Mouse (Mus musculus): Measurements from ENCODE around the gene Agps. TPM values are rescaled to one million over a fixed set of nuclear protein-coding genes. Genes with fewer than 3 reads are reported as not detected.

Gene Agps
- polyA plus RNA-seq, 2 experiments from 2014 or later = 17.2 to 20.0 TPM

DNA sequence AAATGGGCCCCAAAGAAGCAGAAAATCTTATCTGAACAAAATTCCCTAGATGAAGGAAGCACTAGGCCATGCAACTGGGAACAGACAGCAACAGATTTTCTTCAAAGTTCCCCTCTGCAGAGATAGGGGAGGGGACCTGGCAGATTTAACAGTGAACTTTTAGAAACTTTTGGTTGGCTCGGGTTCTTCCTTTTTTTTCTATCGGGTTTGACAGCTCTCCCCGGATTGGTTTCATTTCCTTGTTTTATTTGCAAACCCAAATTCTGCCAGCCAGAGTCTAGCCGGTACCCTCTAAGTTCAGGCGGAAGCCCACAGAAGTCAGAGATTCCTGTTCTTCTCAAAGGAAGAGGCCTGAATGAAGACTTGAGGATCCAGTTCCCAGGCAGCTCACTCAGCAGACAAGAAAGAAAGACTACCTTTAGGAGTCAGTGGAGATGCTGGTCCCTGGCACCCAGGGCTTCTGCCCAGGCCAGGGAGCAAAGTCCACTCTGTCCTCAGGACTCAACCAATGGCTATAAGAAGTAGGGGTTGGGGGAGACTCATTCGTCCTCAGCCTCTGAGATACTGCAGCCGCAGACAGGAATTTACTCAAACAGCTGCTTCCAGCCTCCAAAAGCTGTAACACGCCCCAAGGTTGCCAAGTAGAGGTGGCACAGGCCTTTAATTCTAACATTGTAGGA lies 2.9 kb upstream of the Agps start:
- no peak for ATAC-seq

DNA sequence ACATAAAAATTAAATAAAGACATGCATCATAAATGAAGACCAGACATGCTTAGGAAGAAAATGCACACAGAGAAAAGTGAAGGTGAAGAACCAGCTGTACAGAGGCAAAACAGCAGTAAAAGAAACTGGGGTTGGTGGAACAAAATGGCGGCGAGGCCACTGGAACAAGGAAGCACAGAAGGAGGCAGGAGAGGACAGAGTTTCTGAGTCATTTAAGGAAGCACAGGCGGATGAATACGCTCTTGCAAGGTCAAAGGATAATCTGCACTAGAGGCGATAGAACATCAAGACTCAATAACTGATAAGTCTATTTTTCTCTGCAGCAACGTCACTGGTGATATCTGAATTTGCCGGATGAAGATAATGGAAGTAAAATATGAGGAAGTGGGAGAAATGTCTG lies 1.7 kb upstream of the Agps start:
- ATAC-seq = no peak

DNA sequence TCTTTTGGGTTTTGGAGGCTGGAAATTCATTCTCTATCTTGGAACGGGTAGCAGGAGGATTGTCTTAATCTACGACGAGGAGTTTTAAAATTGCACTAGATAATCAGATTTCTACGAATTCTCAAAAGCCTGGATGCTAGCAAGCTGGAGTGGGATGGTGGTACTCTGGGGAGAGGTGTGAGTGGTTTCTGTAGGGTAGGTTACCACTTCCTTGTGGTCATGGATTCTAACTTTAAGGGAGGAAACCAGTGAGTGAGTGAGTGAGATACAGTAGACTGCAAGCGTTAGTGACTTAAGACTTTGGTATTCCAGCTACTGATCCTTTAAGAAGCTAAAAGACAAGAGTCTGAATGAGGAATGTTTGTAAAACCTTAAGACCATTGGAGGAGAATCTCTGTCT lies 804 bp downstream of the Agps start:
- ATAC-seq = peak; percentile 19

DNA sequence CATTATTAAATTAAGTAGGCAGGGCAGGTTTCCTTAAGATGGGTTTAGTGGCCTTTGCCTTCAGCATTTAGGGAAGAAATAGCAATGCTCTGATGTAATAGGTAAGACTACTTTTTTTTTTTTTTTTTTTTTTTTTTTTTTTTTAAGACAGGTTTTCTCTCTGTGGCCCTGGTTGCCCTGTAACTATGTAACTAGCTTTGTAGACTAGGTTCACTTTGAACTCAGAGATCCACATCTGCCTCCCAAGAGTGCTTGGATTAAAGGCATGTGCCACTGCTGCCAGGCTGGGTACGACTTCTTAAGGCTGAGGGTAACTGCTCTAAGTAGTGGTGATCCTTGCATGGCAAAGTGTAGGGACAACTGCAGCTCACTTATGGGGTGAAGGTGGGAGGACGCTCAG lies 2.5 kb downstream of the Agps start:
- ATAC-seq = no peak

GRCm38 (mm10) chr2:75842302-75842701 lies 10.3 kb downstream of the Agps start:
- no peak for ATAC-seq

DNA sequence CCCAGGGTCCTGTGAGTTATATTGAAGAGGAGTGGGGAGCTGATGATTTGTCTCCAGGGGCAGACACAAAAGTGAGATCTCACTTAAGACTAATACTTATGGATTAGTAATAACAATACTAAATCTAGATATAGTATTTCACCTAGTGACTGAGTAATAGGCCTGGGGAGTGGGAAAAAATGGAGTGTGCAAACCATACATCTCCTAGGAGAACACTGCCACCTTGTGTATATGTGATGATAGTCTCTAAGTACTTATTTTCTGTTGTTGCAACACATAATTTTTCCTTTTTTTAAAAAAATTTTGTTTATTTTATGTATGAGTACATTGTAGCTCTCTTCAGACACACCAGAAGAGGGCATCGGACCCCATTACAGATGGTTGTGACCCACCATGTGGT lies 15.7 kb downstream of the Agps start:
- ATAC-seq = peak; percentile 36

- no peak for ATAC-seq
These were observed 20.5 kb downstream of the Agps start for GRCm38 (mm10) chr2:75852483-75852882.

- ATAC-seq = no peak
These were observed 22.2 kb downstream of the Agps start for GRCm38 (mm10) chr2:75854136-75854535.

DNA sequence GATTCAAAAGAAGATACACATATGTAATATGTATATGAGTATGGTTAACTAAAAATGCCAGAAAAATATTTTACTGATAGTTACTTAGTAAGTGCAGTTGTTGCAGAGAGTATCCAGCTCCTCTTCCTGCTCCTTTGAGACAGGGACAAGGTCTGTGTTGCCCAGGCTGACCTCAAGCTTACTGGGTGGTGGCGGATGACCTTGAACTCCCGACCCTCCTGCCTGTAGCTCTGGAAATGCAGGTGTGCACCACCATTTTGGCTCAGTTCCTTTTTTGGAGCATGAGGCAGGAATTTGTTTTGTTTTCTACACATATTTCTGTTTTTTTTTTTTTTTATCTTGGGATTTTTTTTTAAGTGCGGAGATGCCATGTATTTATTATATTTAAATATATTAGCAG lies 29.1 kb downstream of the Agps start:
- no peak for ATAC-seq

DNA sequence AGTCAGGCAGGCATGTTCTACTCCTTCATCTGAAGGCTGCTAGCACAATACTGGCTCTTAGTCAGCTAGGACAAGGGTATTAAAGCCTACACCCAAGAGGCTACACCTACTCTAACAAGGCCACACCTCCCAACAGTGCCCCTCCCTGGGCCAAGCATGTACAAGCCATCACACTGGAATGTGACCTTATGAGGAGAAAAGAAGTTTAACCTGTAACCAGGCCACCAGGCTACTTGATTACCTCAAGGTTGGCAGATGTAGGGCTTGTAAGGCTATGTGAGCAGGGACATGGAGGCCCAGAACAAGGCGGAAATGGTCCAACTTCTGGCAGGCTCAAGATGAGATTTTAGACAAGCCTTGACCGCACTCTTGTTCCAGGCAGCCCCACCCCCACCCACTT lies 37.6 kb downstream of the Agps start:
- no peak for ATAC-seq

- no peak for ATAC-seq
These were observed 42.1 kb downstream of the Agps start for GRCm38 (mm10) chr2:75874008-75874559.

DNA sequence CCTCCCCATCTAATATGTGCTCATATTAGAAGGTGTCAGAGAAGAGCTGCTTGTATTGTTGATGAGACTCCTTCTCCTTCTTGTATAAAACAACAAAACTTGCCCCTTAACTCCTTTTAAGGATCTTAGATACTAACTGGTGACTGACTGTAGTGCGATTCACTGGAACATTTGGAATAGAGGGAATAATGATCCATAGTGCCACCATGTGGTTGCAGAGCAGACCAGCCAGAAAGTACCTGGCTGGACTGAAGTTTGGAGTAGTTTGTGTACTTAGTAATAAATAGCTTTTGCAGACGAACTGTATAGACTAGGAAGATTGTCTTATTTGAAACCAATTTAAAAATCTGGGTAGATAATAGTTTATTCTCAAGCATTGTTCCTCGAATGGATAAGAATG lies 47.8 kb downstream of the Agps start:
- ATAC-seq = no peak

GRCm38 (mm10) chr2:75883543-75883942 lies 51.6 kb downstream of the Agps start:
- ATAC-seq = peak; percentile 89

GRCm38 (mm10) chr2:75891981-75892380 lies 60.0 kb downstream of the Agps start:
- ATAC-seq = peak; percentile 89

- ATAC-seq = no peak
These were observed 63.7 kb downstream of the Agps start for GRCm38 (mm10) chr2:75895711-75896110.

- ATAC-seq = no peak
These were observed 68.3 kb downstream of the Agps start for GRCm38 (mm10) chr2:75900281-75900680.

DNA sequence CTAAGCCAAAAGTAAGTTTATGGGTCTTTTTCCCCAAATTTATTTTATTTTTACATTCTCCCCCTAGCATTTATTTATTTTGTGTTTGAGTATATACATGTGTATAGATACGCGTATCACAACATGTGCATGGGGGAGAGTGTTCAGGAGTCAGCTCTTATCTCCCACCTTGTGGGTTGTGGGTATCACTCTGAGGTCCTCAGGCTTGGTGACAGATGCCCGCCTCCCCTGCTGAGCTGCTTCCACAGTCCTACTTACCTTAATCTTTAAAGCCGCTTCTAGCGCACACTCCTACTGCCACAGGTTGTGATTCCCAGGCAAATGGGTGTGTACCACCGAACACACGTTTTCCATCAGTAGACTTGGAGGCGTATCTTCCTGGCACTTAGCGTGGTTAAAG lies 69.9 kb downstream of the Agps start:
- no peak for ATAC-seq

DNA sequence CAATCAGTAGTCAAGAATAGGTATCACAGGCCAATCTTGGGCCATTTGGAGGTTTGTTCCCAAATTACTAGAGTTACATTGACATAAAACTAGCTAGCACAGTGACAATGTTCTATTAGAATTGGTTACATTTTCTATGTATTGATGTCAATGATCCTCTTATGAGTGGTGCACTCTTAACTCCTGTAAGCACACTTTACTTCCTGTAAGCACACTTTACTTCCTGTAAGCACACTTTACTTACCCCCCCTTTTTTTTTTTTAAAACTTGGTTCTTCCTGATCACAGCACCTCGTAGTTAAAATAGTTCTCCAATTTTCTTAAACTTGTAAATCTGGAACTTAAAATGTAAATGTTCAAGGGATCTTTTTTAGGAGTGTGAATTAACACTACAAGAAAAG lies 75.2 kb downstream of the Agps start:
- peak; percentile 78 for ATAC-seq

DNA sequence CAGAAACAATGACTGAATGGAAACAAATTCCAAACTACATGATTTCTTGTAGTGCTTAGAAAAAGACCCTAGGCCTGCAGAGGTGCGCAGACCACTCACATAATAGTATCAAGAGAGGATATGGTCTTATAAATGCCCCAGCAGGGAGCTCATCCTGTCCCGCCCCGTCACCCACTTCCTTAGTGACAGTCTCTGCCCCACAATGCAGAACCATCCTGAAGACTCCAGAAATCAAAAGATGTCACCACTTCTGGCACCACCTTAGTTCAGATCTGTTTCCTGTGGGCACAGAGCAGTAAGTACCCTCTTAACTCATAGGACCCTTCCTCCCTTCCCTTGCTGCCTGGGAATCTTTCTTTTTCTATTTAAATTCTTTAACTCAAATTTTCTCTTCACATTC lies 83.1 kb downstream of the Agps start:
- ATAC-seq = peak; percentile 61

DNA sequence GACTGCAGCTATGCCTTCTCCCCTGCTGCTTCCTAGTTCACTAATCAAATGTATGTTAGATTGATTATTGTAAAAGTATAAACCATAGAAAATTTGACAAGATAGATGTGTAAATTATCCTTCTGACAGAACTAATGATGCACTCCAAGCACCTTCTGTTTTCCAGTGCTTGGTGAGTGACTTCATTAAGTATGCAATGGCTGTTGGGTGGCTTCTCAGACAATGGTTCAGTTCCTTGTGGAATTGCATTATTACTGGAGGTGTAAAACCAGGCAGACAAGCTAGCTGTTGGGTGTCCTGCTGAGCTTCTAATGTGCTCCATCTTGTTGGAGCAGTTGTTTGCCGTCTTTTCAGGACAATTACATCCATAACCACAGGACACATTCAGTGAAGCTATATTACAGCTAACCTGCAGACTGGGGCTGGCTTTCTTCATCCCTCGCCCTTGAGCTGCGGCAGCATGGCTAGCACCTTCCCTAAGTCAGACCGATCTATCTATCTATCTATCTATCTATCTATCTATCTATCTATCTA lies 91.9 kb downstream of the Agps start:
- no peak for ATAC-seq

DNA sequence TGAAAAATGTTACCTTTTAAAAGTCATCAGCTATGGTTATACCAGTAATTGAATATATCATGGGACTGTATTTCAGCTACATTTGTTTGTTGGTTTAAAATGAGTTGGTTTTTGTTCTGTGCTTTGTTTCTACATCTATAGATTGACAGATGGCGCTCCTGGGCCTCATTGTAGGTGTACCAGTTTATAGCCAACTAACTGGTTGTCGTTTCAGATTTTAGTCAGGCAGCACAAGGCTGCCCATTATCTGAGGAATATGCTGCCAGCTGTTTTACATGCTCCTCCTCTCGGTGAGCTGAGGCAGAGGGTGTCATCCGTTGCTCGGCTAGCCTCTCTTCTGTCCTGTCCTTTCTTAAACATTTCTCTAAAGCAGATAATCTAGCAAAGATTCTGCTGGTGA lies 94.1 kb downstream of the Agps start:
- no peak for ATAC-seq

GRCm38 (mm10) chr2:75928011-75928410 lies 96.0 kb downstream of the Agps start:
- no peak for ATAC-seq

DNA sequence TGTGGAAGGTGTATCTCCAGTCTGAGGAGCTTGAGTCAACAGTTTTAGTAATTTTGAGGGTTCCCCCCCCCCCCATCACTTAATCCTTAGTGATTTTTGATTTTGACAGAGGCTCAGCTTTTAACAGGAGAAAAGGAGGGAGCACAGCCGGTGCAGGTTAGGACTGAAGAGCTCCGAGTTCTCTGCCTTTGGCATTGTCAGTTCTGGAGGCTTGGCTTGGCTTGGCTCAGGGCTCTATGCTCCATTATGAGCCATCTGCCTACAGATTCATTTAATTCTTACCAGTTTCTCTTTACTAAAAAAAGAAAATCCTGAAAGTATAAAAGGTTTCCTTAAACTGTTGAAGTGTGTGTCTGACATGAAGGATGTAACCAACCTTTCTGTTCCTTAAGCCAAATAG lies 97.2 kb downstream of the Agps start:
- ATAC-seq = no peak

DNA sequence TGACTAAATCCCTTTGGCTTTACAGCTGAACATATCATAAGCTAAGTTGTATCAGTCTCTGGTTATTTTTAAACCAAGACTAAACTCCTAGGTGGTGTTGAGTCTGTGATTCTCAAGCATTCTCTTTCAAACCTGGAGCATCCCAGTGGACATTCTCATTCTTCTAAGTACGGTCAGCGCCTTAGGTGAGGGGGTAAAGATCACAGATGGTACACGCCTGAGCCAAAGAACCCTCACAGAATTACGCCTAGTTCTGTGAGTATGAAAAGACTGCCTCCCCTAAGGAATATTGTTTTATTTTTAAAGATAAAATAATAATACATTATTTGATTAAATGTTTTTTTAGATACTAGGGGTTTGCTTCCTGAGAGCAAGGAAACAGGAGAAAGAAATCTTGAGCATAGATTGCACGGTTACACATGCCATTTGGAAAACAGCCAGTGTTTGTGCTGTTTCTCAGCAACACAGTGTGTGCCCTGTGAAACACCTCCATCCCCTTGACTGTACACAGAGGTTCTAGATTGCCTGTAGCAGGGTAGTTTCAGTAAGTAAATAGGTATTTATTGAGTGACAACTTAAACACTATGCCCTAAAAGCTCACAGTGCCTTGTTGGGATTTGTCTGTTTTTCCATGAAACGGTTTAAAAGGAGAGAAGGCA lies 97.9 kb downstream of the Agps start:
- no peak for ATAC-seq

Data from activated CD4-positive, CD25-positive, alpha-beta regulatory T cell, adult 4 months (primary cell).